Mouse (Mus musculus): ENCODE measurements at regions not wholly inside any gene's neighbourhood (a gene's known extent, or its start where the extent isn't known, plus 50 kb on each side); places are given as distances from the start of the nearest gene placed in this dataset.
"Not testable (repeated sequence)": the region's sequence is repeated elsewhere in the genome, so short reads cannot be mapped to it uniquely, and the experiment has no call there.

- no peak for DNase-seq
Observed at GRCm38 (mm10) chr5:59831836-59832235, 1976.8 kb upstream of the G6pd2 start.

DNA sequence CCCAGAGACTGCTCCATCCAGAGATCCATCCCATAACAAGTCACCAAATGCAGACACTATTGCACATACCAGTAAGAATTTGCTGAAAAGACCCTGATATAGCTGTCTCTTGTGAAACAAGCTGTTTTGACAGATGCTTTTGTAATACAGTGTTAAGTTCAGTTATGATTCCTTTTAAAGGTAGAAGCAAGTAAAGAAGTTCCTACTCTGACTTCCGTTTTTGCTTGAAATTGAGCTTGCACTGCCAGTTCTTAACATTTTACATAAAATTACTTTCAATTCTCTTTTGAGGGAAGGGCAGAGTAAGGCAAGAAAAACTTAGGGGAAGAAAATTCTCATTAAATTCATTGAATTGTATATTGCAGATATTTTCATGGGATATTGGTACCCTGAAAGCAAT, 1962.9 kb upstream of the G6pd2 start:
- no peak for DNase-seq

DNA sequence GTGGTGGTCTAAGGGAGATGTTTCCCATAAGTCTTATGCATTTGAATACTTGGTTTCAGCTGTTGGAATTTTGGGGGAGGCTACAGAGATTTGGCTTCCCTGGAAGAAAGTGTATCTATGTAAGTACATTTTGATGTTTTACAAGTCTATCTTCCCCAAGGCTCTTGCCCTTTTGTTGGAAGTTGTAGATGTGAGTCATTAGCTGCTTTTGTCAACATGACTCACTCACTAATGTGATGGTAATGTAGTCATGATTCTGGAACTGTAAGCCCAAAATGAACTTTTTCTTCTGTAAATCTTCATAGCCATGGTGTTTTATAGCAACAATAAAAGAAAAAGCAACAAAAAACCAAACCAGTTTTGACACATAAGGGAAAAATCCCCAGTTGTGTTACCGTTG, 1961.0 kb upstream of the G6pd2 start:
- no peak for DNase-seq

DNA sequence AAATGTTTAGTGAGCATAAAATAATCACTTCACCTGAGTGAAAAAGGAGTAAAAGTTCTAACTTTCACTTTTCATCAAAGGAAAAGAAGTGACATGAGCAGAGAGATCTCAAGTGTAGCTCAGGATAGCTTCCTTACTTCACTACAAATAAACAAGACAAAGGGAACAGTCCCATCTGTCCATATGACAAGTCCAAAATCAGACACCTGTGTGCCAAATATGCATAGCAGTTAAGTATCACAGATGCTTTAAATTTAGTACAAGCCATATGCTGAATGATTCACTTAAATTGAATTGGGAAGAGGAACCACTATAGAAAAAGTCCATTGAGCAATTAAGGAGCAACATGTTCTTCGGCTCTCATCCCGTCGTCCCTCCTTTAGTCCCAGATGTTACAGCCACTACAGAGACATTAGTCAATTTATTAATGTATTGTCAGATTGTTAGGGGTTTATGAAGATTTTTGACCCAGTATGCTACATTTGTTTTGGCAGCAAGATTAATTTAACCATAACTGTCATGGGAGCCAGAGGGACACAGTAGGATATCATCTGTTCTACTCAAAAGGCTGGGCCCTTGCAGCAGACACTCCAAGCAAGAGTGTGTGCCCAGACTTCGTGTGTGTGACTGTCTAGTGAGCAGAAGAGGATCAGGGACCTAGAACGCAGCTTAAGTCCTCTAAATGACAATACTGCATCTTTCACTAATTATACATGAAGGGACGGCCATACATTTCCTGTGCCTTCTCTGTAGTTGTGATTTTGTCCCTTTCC, 1914.5 kb upstream of the G6pd2 start:
- no peak for DNase-seq

DNA sequence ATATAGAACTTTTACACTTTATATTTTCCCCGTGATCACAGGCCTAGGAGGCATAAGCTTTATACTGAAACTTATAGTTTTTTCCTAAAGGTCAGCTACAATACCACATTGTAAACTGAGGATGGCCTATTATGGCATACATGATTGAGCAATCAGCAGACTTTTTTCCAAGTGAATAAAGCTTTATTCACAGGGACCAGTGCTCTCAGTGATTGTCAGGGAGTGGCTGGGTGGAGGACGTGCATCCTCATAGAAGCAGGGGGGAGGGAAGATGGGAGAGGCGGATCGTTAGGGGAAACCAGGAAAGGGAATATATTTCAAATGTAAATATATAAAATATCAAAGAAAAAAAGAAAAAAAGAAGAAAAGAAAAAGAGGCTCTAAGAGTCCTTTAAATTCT, 1886.7 kb upstream of the G6pd2 start:
- no peak for DNase-seq

GRCm38 (mm10) chr5:59940861-59941260, 1867.8 kb upstream of the G6pd2 start:
- no peak for DNase-seq

- DNase-seq = no peak
Observed at GRCm38 (mm10) chr5:59945761-59946160, 1862.9 kb upstream of the G6pd2 start.

DNA sequence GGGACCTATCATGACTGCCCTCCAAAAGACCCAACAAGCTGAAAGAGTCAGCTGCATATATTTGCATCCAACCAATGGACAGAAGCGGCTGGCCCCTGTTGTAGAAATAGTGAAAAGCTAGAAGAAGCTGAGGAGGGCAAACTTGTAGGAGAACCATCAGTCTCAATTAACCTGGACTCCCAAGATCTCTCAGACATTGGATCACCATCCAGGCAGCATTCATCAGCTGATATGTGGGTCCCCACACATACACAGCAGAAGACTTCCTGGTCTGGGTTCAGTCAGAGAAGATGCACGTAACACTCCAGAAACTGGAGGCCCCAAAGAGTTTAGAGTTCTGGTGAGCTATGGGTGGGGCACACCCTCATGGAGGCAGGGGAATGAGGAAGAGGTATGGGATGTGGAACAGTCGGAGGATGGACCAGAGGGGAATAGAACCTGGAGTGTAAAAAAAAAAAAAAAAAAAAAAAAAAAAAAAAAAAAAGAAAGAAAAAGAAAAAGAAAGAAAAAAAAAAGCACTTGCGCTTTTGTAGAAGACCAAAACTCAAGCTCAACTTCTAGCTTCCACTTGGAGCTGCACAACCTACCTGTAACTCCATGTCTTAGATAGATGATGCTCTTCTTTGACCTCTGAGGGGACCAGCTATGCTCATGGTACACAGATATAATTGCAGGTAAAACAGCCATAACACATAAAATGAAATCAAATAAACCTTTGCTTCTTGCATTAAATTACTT, 1860.6 kb upstream of the G6pd2 start:
- no peak for DNase-seq

DNA sequence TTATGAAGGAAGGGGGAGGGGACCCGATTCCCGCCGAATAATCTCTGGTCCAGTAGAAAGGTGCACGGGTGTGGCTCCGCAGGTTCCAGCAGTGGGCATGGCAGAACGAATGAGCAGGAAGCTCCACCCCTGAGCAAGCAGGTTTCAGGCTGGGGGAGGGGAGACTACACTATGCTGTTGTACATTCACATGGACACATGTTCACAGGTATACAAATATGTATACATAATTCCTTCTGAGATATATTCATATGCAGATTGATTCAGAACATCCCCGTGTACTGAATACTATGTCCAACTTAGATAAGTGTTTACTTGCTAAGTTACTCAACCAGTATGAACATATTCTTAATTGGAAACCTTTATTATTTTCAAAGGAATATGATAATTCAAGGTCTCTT, 1852.4 kb upstream of the G6pd2 start:
- DNase-seq = not testable (repeated sequence)

DNA sequence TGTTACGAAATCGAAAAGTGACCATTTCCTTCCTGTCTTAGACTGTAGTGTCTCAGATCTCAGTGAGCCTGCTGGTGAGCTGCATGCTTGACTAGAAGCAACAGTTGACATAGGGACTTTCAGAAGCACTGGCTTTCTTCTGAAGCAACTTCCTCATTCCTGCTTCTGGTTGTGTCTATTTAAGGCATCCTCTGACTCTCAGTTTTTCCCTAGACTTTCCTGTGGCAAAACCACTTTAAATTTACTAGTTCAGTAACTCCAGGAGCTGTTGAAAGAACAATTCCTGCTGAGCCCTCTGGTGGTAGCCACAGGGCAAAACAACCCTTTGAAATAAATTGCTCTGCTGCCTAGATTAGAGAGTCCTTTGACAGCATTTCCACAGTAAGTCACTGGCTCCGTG, 1811.9 kb upstream of the G6pd2 start:
- peak; percentile 1 for DNase-seq

DNA sequence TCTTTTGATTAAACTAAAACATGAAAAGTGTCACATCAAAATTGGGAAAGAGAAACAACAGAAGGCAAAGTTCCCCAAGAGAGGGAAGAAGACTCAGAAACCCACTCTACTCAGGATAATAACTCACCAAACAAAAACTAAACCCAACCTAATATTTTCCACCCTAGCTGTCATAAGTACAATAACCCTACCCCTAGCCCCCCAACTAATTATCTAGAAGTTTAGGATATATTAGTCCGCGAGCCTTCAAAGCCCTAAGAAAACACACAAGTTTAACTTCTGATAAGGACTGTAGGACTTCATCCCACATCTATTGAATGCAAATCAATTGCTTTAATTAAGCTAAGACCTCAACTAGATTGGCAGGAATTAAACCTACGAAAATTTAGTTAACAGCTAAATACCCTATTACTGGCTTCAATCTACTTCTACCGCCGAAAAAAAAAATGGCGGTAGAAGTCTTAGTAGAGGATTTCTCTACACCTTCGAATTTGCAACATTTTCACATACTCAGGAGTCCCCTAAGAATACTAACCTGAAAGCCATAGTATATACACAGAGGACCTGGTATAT, 1765.9 kb upstream of the G6pd2 start:
- not testable (repeated sequence) for DNase-seq

DNA sequence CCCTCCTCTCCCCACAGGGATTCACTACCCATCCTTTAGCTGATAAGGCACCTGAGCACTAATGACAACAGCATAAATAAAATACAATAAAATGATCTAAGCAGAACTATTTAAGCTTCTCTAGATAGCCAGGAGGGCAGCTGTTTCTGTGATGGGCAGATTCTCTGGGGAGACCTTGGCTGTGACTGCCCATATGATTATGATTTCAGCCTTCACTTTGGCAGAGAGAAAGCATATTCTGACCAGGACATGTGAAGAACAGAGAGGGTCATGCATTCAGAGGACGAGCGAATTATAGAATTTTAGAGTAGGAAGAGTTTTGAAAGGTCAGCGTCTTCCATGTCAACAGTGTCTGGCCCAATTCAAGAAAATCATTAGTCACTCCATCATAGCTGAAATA, 1759.6 kb upstream of the G6pd2 start:
- no peak for DNase-seq

DNA sequence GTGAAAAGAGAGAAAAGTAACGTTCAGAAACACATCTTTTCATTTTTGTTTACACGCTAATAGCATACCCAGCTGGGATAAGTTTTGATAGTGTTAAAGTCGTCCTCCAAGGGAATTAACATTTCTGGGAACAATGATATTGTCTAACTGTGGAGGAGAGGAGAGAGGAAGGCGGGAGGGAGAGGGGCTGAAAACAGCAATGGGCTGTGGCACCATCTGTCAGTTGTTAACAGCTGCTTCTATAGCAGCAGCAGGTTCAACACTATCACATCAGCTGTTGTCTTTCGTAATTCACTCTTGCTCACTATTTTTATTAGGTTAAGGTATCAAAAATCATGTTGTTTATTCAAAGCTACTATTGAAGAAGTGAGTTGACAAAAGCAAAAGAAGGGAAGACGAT, 1747.4 kb upstream of the G6pd2 start:
- DNase-seq = no peak
